Mouse (Mus musculus) T-cell, adult 2 months (primary cell): ENCODE results near the gene Klhl31.

Experiments used
- DNase-seq: peaks from one replicate; pipeline ENCODE4 v3.0.0; 2022; ENCODE audit warnings: low spot score

Klhl31 gene

DNA sequence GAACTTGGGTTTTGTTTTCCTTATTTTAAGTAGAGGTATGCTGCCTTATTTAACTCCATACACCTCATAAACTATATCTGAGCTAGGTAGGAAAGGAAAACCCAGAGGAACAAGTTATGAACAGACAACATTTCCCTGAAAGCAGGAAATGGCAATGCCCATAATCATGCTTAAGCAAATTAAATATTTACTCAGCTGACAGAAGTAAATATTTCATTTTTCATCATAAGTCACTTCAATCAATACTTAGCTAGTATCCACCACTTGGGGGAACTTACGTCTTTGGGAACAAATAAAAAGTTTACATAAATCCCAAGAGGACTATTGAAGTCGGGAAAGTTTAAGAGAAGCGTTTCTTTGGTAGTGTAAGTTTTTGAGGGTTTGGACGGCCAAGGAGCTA is 67.2 kb downstream of the Klhl31 start:
- DNase-seq, result no peak

DNA sequence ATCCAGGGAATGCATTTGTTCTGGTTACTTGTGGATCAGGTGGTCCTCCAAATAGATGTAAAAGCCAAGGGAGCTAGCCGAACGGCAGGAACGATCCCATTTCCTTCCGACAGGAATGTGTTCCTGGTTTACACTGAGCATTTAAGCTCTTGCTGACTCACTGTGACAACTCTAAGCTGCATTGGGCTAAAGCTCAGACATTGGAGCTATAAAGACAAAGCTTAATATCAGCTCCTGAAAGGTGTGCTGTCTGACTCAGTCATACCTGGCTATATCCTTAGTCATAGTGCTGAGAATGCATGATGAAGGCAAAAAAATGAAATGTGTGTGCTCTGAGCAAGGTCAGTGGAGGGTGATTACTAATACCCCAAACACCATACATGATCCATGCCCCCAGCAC is 67.8 kb downstream of the Klhl31 start:
- no peak for DNase-seq

DNA sequence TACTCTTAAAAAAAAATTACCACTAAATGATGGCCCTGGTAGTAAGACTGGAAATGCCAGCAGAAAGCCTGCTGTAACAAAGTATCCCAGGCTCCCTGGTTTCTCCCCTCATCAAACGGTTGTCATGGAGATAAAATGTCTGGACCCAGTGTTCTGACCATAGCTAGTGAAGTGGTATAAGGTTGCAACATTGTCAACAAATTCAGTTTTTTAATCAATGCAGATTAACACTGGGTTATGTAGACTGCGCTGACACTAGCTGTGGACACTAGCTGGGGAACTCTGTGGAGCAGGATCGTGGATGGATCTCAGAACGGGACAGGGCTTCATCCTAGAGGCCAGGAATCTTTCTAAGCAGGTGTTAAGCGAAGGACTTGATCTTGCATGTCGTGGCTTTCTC is 70.2 kb downstream of the Klhl31 start:
- no peak for DNase-seq

- DNase-seq, result no peak
Measured at GRCm38 (mm10) chr9:77707433-77708139, 71.3 kb downstream of the Klhl31 start.

DNA sequence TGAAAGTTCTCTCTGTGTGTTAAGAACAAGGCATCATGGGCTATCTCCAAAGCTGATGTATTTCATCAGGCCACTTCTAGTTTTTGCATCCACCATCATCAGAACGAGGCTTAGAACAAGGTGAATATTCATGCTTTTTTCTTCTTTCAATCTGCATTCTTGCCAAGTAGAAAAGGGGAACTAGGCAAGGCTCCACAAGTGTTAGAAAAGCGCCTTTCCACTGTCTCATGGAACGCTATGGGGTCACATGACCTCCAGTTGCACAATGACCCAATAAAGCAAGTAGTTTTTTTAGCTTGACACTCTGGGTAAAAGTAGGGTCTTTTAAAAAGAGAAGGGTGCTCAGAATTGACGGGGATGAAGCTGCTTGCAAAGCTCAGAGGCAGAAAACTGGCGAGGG is 72.7 kb downstream of the Klhl31 start:
- no peak for DNase-seq
